Mouse (Mus musculus): ENCODE measurements around the gene Ubac2. TPM values are rescaled to one million over a fixed set of nuclear protein-coding genes. Genes with fewer than 3 reads are reported as not detected.

Ubac2 gene
- polyA plus RNA-seq, 1 experiment = 19.1 TPM

DNA sequence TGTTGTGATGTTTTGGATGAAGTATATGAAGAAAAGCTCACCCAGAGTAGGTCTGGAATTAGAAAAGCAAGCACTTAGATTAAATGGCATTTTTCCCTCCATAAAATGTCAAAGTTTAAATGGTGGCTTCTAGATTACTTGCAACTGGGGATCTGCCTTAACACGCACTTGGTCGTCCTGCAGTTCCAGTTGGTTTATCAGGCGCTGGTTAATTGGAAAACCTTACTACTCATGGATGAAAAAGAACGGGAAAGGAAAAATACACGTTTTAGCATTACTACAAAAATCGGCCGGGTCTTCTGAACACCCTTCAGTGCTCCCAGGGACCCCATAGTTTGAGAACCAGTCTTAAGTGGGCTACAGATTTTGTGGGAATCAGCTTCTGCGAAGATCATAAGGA is 780 bp upstream of the Ubac2 start:
- Histone ChIP-seq H3K4me1 (ENCODE audit: control insufficient read depth, insufficient read depth, insufficient read length, low read length) (peaks cover 14% of the 10 kb centered on the region), H3K4me3 (ENCODE audit: insufficient read depth, low read depth, low read length) (peak overlapping the region; percentile 57), H3K27ac (replicated peaks; ENCODE audit: low read depth, low read length) (no peak overlapping the region)

DNA sequence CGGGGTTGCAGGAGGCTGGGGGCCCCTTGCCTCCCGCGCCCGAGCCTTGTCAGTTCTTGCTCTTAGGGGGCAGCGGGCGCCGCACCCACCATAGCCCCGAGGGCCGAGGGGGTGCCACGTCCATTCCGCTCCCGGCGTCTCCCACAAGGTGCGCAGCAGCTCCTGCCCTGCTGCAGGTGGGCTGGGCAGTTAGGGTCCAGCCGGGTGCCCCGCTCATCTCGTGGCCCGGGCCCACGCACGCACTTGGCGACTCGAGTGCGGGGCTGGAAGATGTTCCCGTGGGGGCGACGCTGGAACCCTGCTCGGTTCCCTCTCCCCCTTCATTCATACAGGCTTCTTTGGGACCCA is 413 bp downstream of the Ubac2 start:
- Histone ChIP-seq H3K4me1 (ENCODE audit: control insufficient read depth, insufficient read depth, insufficient read length, low read length) (peaks cover 18% of the 10 kb centered on the region), H3K4me3 (ENCODE audit: insufficient read depth, low read depth, low read length) (peak overlapping the region; percentile 78), H3K27ac (replicated peaks; ENCODE audit: low read depth, low read length) (no peak overlapping the region)

DNA sequence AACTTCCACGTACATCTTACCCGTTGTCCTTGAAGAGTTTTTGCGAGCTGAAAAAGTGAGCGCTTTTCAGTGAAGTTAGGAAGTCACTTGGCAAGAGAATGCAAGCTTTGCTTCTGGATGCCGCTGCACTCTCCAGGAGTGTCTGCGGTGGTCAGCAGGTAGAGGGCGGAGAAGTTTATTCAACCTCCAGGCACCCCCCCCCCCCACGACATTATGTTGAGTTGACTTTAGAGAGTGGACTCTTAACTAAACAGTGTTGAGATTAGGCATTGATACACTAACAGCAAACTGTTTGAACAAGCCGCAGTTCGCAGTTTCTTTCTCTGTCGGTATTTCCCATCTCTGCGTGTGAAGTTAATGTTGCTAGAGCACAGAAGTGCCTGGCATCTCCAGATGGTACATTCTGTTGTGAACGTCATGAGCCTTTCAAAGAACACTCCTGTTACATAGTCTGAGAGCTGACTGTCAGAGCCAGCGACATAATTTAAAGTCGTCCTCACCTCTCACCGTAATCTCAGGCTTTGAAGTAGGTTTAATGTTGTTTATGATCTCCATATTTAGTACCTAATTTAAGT is 933 bp downstream of the Ubac2 start:
- no peak overlapping the region for H3K27ac ChIP-seq (replicated peaks; ENCODE audit: low read depth, low read length)
- peak overlapping the region; percentile 78 for H3K4me3 ChIP-seq (ENCODE audit: insufficient read depth, low read depth, low read length)
- H3K4me1 ChIP-seq (ENCODE audit: control insufficient read depth, insufficient read depth, insufficient read length, low read length) = peaks cover 20% of the 10 kb centered on the region

DNA sequence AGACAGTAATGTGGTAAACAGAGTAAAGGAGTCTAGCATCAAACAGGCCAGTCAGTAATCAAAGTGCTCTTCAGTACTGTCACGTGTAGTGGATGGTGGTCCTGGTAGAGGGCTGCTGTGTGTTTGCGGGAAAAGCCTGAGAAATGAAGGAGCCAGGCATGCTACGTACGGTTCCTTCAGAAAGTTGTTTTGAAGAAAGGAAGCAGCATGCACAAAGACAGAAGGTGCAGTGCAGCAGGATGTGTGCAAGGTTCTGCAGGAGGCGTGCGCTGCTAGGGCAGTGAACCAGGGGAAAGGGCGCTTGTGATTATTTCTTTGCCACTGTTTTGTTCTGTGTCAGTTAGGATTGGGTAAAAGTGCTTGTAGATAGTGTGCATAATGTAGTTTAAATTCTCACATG is 2.8 kb downstream of the Ubac2 start:
- Histone ChIP-seq H3K4me3 (ENCODE audit: insufficient read depth, low read depth, low read length) (no peak overlapping the region), H3K4me1 (ENCODE audit: control insufficient read depth, insufficient read depth, insufficient read length, low read length) (peaks cover 20% of the 10 kb centered on the region), H3K27ac (replicated peaks; ENCODE audit: low read depth, low read length) (no peak overlapping the region)

DNA sequence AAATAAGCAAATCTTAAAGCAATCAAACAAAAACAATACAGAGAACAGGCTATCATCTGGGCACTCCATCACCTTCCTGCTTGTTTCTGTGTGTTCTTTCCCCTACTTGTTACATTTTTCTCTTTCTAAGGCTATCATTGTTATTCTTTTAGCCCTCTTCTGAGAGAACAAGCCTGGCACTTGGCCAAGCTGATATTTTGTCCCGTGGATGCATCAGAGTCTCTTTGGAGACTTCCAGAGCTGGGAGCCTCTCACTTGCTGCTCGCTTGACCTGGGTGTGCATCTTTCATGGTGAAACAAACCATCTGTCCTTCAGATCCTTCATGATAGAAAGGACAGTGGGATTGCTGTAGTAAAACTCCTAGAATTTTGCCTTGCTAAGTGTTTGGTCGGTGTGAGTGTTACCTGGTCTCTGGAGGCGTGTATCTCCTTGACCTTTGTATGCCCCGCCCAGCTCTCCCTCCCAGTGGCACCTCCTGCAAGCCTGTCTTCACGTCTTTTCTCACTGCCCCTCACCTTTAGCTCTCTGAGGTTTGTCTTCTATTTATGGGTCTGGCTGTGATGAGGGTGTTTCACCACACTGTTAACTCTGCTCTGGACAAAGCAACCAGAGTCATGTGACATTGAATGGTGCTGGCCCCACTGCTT is 5.9 kb downstream of the Ubac2 start:
- no peak overlapping the region for H3K27ac ChIP-seq (replicated peaks; ENCODE audit: low read depth, low read length)

DNA sequence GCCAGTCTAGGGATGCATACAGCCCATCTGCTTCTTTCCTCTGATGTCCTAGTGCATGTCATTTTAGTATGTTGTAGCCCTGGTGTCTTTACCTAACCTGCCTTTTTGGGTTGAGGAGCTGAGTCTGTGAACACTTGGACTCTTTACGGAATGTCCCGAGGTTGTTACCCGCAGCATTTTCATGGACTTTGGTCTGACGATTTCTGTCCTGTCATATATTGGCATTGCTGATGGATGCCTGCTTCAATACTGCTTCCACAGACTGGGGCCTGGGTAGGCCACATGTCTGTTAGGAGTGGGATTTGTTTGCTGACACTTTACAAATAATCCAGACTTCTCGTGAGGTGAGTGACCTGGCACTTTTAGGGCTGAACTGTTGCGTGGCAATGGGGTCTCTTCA is 15.3 kb downstream of the Ubac2 start:
- no peaks in the 10 kb centered on the region for H3K4me1 ChIP-seq (ENCODE audit: control insufficient read depth, insufficient read depth, insufficient read length, low read length)
- no peak overlapping the region for H3K27ac ChIP-seq (replicated peaks; ENCODE audit: low read depth, low read length)
- no peak overlapping the region for H3K4me3 ChIP-seq (ENCODE audit: insufficient read depth, low read depth, low read length)

More for the DNA sequence above, 5.9 kb downstream of the Ubac2 start:
- Histone ChIP-seq H3K4me3 (ENCODE audit: insufficient read depth, low read depth, low read length) (no peak overlapping the region), H3K4me1 (ENCODE audit: control insufficient read depth, insufficient read depth, insufficient read length, low read length) (peaks cover 20% of the 10 kb centered on the region)

DNA sequence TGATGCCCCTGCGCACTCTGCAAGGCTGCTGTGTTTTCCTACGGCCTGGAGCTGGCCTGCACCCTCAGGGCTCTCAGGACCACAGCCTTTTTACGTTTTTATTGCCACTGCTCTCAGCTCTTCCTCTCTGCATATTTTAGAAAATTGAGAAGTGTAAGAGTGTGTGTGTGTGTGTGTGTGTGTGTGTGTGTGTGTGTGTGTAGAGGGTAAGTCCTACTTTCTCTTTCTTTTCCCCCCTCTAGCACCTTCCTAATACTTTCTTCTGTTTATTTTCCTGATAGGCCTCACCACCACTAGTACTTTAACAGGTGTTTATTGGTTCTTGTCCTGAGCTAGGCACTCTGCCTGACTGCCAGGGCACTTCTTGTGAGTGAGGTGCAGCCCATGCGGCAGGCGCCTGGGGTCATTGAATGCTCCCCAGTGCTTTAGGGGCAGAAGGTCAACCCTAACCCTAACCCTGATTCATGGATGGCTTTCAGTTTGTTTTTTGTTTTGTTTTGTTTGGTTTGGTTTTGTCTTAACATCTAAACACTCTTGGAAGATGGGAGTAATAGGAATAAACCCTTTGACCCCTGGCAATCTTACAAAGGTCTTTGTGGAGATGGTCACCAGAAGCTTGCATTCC is 16.2 kb downstream of the Ubac2 start:
- no peaks in the 10 kb centered on the region for H3K4me1 ChIP-seq (ENCODE audit: control insufficient read depth, insufficient read depth, insufficient read length, low read length)
- H3K27ac ChIP-seq (replicated peaks; ENCODE audit: low read depth, low read length) = no peak overlapping the region

DNA sequence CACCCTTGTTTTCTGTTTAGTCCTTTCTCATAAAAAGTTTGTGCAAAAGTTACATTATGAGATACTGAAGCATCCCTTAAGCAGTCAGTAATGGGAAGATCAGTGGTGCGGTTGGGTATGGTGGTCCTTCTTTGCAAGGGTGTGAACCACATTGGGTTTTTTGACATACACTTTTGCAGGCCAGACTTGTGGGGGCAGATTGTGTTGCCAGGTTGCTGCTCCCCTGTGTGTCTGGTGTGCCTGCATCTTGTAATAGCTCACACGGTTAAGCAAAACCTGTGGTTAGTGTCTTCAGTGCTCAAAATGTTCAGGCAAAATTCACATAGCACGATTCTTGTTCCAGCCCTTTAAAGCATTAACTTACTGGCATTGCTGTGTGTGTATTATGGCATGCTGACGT is 16.9 kb downstream of the Ubac2 start:
- Histone ChIP-seq H3K4me3 (ENCODE audit: insufficient read depth, low read depth, low read length) (no peak overlapping the region), H3K4me1 (ENCODE audit: control insufficient read depth, insufficient read depth, insufficient read length, low read length) (no peaks in the 10 kb centered on the region), H3K27ac (replicated peaks; ENCODE audit: low read depth, low read length) (no peak overlapping the region)

More for the DNA sequence above, 16.2 kb downstream of the Ubac2 start:
- no peak overlapping the region for H3K4me3 ChIP-seq (ENCODE audit: insufficient read depth, low read depth, low read length)

DNA sequence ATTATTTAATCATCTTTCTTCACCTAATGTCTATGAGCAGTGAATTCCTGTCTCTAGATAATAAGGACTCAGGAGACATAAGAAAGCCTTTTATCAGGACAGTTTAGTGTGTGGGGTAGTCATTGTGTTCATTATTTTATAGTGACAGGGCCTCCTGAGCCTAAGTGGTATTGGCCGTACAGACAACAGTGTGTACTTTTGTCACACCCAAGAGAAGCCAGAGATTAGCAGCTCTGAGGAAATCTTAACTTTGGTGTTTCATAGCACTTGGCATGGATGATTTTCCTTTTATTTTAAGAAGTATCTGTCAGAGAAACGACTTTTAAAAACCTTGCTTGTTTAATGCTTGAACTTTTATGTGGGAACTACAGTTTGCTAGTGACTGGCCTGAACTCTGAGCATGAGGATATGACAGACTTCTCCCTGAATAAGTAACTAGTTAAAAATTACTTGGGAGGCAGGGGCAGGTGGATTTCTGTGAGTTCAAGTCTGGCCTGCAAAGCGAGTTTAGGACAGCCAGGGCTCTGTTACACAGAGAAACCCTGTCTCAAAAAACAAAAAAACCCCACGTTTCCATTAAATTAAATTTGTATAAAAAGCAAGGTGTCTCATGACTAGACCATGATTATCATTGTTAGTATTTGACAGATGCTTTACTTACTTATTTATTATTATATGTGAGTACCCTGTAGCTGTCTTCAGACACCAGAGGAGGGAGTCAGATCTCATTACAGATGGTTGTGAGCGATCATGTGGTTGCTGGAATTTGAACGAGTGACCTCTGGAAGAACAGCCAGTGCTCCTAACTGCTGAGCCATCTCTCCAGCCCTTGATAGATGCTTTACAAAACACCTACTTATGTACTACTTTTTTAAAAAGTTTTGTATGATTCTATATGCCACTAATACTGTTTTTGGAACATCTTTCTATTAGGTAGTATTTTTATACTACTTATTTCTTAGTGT is 18.0 kb downstream of the Ubac2 start:
- Histone ChIP-seq H3K27ac (replicated peaks; ENCODE audit: low read depth, low read length) (no peak overlapping the region), H3K4me1 (ENCODE audit: control insufficient read depth, insufficient read depth, insufficient read length, low read length) (no peaks in the 10 kb centered on the region; the same call in 1 of the 2 replicates), H3K4me3 (ENCODE audit: insufficient read depth, low read depth, low read length) (no peak overlapping the region)

DNA sequence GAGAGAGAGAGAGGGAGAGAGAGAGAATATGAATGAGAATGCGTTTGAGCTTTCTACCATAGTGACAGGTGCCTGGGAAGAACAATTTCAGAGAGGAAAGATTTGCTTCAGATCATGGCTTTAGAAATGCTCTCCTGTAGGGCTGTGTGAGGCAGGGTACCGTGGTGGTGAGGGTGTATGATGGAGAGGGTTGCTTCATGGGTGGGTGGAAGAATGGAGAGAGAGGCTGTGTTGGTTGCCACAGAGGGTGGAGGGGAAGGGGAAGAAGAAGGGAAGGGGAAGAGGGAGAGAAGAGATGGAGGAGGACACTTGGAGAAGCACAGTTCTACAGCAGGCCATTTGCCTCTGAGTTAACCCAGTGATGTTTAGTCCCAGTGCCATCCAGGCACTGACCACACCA is 19.4 kb downstream of the Ubac2 start:
- Histone ChIP-seq H3K4me3 (ENCODE audit: insufficient read depth, low read depth, low read length) (no peak overlapping the region), H3K4me1 (ENCODE audit: control insufficient read depth, insufficient read depth, insufficient read length, low read length) (no peaks in the 10 kb centered on the region; the same call in none of the 2 replicates), H3K27ac (replicated peaks; ENCODE audit: low read depth, low read length) (no peak overlapping the region)

DNA sequence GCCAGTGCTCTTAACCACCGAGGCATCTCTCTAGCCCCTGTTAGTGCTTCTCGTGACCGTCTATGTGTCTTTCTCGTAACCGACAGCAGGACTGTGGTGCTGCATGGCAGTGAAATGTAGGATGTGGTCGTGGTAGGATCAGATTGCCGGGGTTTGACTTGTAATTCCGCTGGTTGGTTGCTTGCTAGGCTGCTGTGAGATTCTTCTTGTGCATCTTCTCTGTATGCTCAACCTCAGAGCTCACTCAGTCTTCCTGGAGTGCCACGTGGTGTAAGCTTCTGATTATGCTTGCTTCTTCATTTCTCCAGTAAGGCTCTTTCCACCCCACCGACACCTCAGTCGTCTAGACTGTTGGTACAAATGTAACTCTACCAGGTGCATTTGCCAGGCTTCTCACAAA is 20.1 kb downstream of the Ubac2 start:
- Histone ChIP-seq H3K27ac (replicated peaks; ENCODE audit: low read depth, low read length) (no peak overlapping the region), H3K4me3 (ENCODE audit: insufficient read depth, low read depth, low read length) (no peak overlapping the region), H3K4me1 (ENCODE audit: control insufficient read depth, insufficient read depth, insufficient read length, low read length) (peaks cover 3% of the 10 kb centered on the region)

DNA sequence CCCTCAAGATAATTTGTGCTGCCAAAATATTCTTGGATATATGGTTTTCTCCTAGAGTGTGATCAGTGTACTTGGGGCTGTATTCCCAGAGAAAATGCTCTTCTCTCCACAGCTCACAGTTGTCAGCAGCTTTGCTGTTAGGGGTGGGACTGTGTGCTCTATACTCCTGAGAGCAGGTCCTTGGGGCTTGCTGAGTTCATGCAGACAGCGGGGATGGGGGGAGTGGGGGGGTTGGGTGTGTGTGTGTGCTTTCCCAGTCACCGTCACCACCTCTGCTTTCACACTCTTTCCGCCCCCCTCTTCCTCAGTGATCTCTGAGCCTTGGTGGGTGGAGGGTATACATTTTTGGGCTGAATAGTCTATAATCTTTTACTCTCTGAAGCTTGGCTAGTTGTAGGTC is 20.7 kb downstream of the Ubac2 start:
- Histone ChIP-seq H3K27ac (replicated peaks; ENCODE audit: low read depth, low read length) (no peak overlapping the region), H3K4me1 (ENCODE audit: control insufficient read depth, insufficient read depth, insufficient read length, low read length) (peaks cover 3% of the 10 kb centered on the region), H3K4me3 (ENCODE audit: insufficient read depth, low read depth, low read length) (no peak overlapping the region)

DNA sequence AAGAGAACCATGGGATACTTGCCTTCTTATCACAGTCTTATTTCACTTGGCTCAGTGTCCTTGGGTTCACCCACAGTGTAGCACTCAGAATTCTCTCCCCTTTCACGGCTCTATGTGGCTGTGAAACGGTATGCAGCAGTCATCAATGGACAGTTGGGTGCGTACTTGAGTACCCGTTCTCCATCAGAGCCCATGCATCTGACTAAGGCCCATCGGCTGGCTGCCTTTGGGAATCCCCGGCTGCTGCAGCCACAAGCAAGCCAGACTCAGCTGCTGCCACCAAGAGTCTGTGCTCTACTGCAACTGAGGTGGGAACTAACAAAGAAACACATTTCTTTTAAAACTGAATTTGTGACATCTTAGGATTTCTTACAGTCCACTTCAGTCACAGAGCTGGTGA is 23.1 kb downstream of the Ubac2 start:
- no peak overlapping the region for H3K27ac ChIP-seq (replicated peaks; ENCODE audit: low read depth, low read length)
- peaks cover 3% of the 10 kb centered on the region for H3K4me1 ChIP-seq (ENCODE audit: control insufficient read depth, insufficient read depth, insufficient read length, low read length)

DNA sequence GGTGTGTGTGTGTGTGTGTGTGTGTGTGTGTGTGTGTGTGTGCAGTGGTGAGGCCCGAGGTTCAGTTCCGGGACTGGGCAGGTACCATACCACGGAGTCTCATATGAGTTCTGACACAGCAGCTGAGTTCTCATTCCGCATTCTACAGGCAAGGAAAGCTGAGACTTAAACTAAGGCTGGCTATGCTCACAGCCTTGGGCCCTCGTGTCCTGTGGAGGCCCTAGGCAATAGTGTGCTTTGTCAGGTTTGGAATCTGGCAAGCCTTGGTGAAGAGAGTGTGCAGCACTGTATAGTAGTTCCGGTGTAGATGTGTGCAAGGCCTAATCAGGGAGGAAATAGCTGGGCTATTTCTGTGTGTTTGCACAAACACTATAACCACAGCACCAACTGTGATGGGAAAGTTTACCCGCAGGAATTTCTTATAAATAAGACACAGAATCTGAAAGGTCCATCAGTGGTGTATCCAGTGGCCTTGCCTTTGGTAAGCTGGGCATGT is 25.0 kb downstream of the Ubac2 start:
- H3K27ac ChIP-seq (replicated peaks; ENCODE audit: low read depth, low read length) = no peak overlapping the region
- no peak overlapping the region for H3K4me3 ChIP-seq (ENCODE audit: insufficient read depth, low read depth, low read length)
- H3K4me1 ChIP-seq (ENCODE audit: control insufficient read depth, insufficient read depth, insufficient read length, low read length) = peaks cover 3% of the 10 kb centered on the region

More for the DNA sequence above, 23.1 kb downstream of the Ubac2 start:
- no peak overlapping the region for H3K4me3 ChIP-seq (ENCODE audit: insufficient read depth, low read depth, low read length)

DNA sequence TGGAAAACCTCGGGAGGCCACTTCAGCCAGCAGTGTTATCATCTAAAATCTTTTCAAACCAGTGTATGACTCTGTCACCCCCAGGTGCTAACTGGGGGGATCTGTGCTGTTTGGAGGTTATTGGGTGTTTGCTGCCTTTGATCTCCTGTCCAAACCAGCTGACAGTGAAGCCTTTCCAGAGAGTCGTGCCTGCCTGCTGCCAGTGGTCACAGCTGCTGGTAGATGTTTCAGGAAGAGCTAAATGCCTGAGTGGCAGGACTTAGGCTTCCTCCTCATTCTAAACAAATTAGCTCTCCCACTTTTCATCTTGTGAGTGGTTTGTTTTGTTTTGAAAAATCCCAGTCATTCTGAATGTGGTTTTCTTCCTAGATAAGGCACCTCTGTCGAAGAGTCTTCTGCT is 26.3 kb downstream of the Ubac2 start:
- H3K4me3 ChIP-seq (ENCODE audit: insufficient read depth, low read depth, low read length) = no peak overlapping the region
- peaks cover 3% of the 10 kb centered on the region for H3K4me1 ChIP-seq (ENCODE audit: control insufficient read depth, insufficient read depth, insufficient read length, low read length)
- no peak overlapping the region for H3K27ac ChIP-seq (replicated peaks; ENCODE audit: low read depth, low read length)

All from brown adipose tissue, adult 24 weeks (tissue).